ENCODE assay signal across 11 mouse cellular contexts in genomic region chr11:98356625-98357394, GRCm38 (mm10). TPM values are rescaled to one million over a fixed set of nuclear protein-coding genes. Genes with fewer than 3 reads are reported as not detected.
DNase-seq lines count a peak whose midpoint lies in the region; ATAC-seq and TF ChIP-seq lines count a peak whose summit lies in the region.
"Had no signal": no experiment of that assay in that cellular context is flagged by ENCODE, and none has a peak within 500 bp of the region (broad histone marks: within the 10 kb centered on the region; RNA-seq: fewer than 3 reads in every experiment).

No protein-coding gene starts in this region.

- 0 out of 2 replicates have a peak overlapping the region, but pooled peaks have one; percentile 89 for H3K27ac ChIP-seq in forebrain, embryonic 15.5 days (replicated peaks)
- H3K27ac ChIP-seq in forebrain, embryonic 12.5 days: no peak overlapping the region
- peak overlapping the region; percentile 82 for H3K27ac ChIP-seq in liver, adult 2 months (replicated peaks; ENCODE audit: insufficient read depth, low read depth, low read length)
- H3K27ac ChIP-seq in intestine, embryonic 14.5 days (ENCODE audit: low read depth): peak overlapping the region; percentile 87
- no peak overlapping the region for H3K27ac ChIP-seq in neural tube, embryonic 12.5 days

- H3K4me3 ChIP-seq in forebrain, embryonic 15.5 days: no peak overlapping the region
- no peak overlapping the region for H3K4me3 ChIP-seq in forebrain, embryonic 12.5 days (replicated peaks)
- H3K4me3 ChIP-seq in liver, adult 2 months (ENCODE audit: insufficient read depth, low read depth, low read length): peak overlapping the region; percentile 57
- H3K4me3 ChIP-seq in intestine, embryonic 14.5 days (ENCODE audit: low read depth, low read length): no peak overlapping the region
- no peak overlapping the region for H3K4me3 ChIP-seq in neural tube, embryonic 12.5 days

- WGBS in forebrain, embryonic 15.5 days: 80% methylated on average over 7 of the region's 7 CpGs
- WGBS in forebrain, embryonic 12.5 days: 77% methylated on average over 7 of the region's 7 CpGs
- 35% methylated on average over 7 of the region's 7 CpGs for WGBS in liver, adult 2 months
- 71% methylated on average over 7 of the region's 7 CpGs for WGBS in intestine, embryonic 14.5 days
- 77% methylated on average over 7 of the region's 7 CpGs for WGBS in neural tube, embryonic 12.5 days

- H3K36me3 ChIP-seq in forebrain, embryonic 15.5 days: no peaks in the 10 kb centered on the region
- no peaks in the 10 kb centered on the region for H3K36me3 ChIP-seq in forebrain, embryonic 12.5 days (replicated peaks)
- H3K36me3 ChIP-seq in liver, adult 2 months (ENCODE audit: control insufficient read depth, insufficient read depth, low read length): no peaks in the 10 kb centered on the region
- H3K36me3 ChIP-seq in intestine, embryonic 14.5 days (ENCODE audit: control insufficient read depth, insufficient read depth, low read length): no peaks in the 10 kb centered on the region
- no peaks in the 10 kb centered on the region for H3K36me3 ChIP-seq in neural tube, embryonic 12.5 days

- H3K4me2 ChIP-seq in forebrain, embryonic 15.5 days (replicated peaks): no peak overlapping the region
- no peak overlapping the region for H3K4me2 ChIP-seq in forebrain, embryonic 12.5 days
- H3K4me2 ChIP-seq in intestine, embryonic 14.5 days (ENCODE audit: low read length): no peak overlapping the region
- H3K4me2 ChIP-seq in neural tube, embryonic 12.5 days (replicated peaks): peak overlapping the region; percentile 86; the same call in 1 of the 2 replicates

- peaks cover 32% of the 10 kb centered on the region; the same call in 1 of the 2 replicates for H3K79me2 ChIP-seq in liver, adult 2 months (ENCODE audit: control insufficient read depth, insufficient read depth, low read length)

- peaks cover 31% of the 10 kb centered on the region for H3K4me1 ChIP-seq in forebrain, embryonic 15.5 days
- peaks cover 37% of the 10 kb centered on the region for H3K4me1 ChIP-seq in forebrain, embryonic 12.5 days
- H3K4me1 ChIP-seq in liver, adult 2 months (ENCODE audit: control insufficient read depth, insufficient read depth, low read length): peaks cover 25% of the 10 kb centered on the region
- peaks cover 28% of the 10 kb centered on the region for H3K4me1 ChIP-seq in intestine, embryonic 14.5 days (replicated peaks; ENCODE audit: control insufficient read depth, insufficient read depth, low read length)
- H3K4me1 ChIP-seq in neural tube, embryonic 12.5 days: peaks cover 41% of the 10 kb centered on the region

- no peak overlapping the region for H3K9ac ChIP-seq in forebrain, embryonic 15.5 days (replicated peaks)
- no peak overlapping the region for H3K9ac ChIP-seq in forebrain, embryonic 12.5 days
- peak overlapping the region; percentile 63 for H3K9ac ChIP-seq in liver, adult 2 months (ENCODE audit: low read depth, low read length)
- no peak overlapping the region for H3K9ac ChIP-seq in intestine, embryonic 14.5 days (ENCODE audit: low read length)
- peak overlapping the region; percentile 38; the same call in 1 of the 2 replicates for H3K9ac ChIP-seq in neural tube, embryonic 12.5 days

- ATAC-seq in forebrain, embryonic 15.5 days (replicated peaks): no peak
- ATAC-seq in forebrain, embryonic 12.5 days (ENCODE audit: low FRiP score): no peak
- ATAC-seq in intestine, embryonic 14.5 days (replicated peaks; ENCODE audit: low FRiP score, low TSS enrichment, low read depth): no peak
- ATAC-seq in neural tube, embryonic 12.5 days (ENCODE audit: low FRiP score, low read depth): no peak

- peak; percentile 86 for DNase-seq in liver, adult 2 months (ENCODE audit: extremely low read depth, low read depth, low spot score)
- DNase-seq in liver: no peak
- no peak for DNase-seq in intestine, embryonic 14.5 days (ENCODE audit: low spot score)
- DNase-seq in cerebellum, adult 11-12 months: no peak
- no peak for DNase-seq in cerebellum, adult 8-10 months
- DNase-seq: layer of hippocampus, postnatal 36 days had no signal

- no peak for TF ChIP-seq CTCF in liver, adult 2 months (IDR thresholded peaks at IDR 0.05; ENCODE audit: low read depth, low read length)

- no peak for TF ChIP-seq POLR2A in liver, adult 2 months (IDR thresholded peaks at IDR 0.05; ENCODE audit: extremely low read depth, insufficient read depth, low read length)

- H3K9me3 ChIP-seq in forebrain, embryonic 15.5 days: no peaks in the 10 kb centered on the region
- no peaks in the 10 kb centered on the region for H3K9me3 ChIP-seq in forebrain, embryonic 12.5 days
- H3K9me3 ChIP-seq in intestine, embryonic 14.5 days (ENCODE audit: control insufficient read depth, low read length): no peaks in the 10 kb centered on the region
- H3K9me3 ChIP-seq in neural tube, embryonic 12.5 days: no peaks in the 10 kb centered on the region

- H3K27me3 ChIP-seq in forebrain, embryonic 15.5 days: peaks cover 6% of the 10 kb centered on the region; the same call in 1 of the 2 replicates
- H3K27me3 ChIP-seq in forebrain, embryonic 12.5 days: peaks cover 47% of the 10 kb centered on the region
- H3K27me3 ChIP-seq in liver, adult 2 months (ENCODE audit: control insufficient read depth, insufficient read depth, low read length): no peaks in the 10 kb centered on the region
- peaks cover 23% of the 10 kb centered on the region for H3K27me3 ChIP-seq in intestine, embryonic 14.5 days (replicated peaks; ENCODE audit: control insufficient read depth, insufficient read depth, low read length)
- H3K27me3 ChIP-seq in neural tube, embryonic 12.5 days (replicated peaks): peaks cover 30% of the 10 kb centered on the region

RNA-seq across cellular contexts. Expression of gene Stard3, which starts 1.4 kb away (rescaled TPM):
- polyA plus RNA-seq in forebrain, embryonic 15.5 days (2015; fragmentation: Nextera tagmentation; extraction: Ambion mirVana): 53.2 and 56.5 TPM in 2 replicates
- polyA plus RNA-seq in forebrain, embryonic 12.5 days (2016; fragmentation: Nextera tagmentation; extraction: Ambion mirVana): 42.0 and 42.5 TPM in 2 replicates
- total RNA-seq in liver, adult 2 months (2014; rRNA removed): 11.9 and 17.2 TPM in 2 replicates
- polyA plus RNA-seq in liver, adult 2 months (2012; rRNA removed): 30.0 and 41.1 TPM in 2 replicates
- polyA plus RNA-seq in intestine, embryonic 14.5 days (2014; fragmentation: Nextera tagmentation; extraction: Ambion mirVana): 40.5 and 44.8 TPM in 2 replicates
- polyA plus RNA-seq in neural tube, embryonic 12.5 days (2016; fragmentation: Nextera tagmentation; extraction: Ambion mirVana): 45.7 and 47.4 TPM in 2 replicates

RNA-seq across cellular contexts. Expression of gene Ppp1r1b, which starts 8.6 kb away (rescaled TPM):
- 49.6 and 60.4 TPM in 2 replicates for polyA plus RNA-seq in forebrain, embryonic 15.5 days (2015; fragmentation: Nextera tagmentation; extraction: Ambion mirVana)
- 3.0 and 3.1 TPM in 2 replicates for polyA plus RNA-seq in forebrain, embryonic 12.5 days (2016; fragmentation: Nextera tagmentation; extraction: Ambion mirVana)
- 0.55 and 0.87 TPM in 2 replicates for total RNA-seq in liver, adult 2 months (2014; rRNA removed)
- polyA plus RNA-seq in liver, adult 2 months (2012; rRNA removed): 2.8 and 4.3 TPM in 2 replicates
- 21.4 and 22.6 TPM in 2 replicates for polyA plus RNA-seq in intestine, embryonic 14.5 days (2014; fragmentation: Nextera tagmentation; extraction: Ambion mirVana)
- polyA plus RNA-seq in neural tube, embryonic 12.5 days (2016; fragmentation: Nextera tagmentation; extraction: Ambion mirVana): 0.13 and 0.40 TPM in 2 replicates
- total RNA-seq: granulocyte monocyte progenitor cell, adult 5-6 weeks had no signal

RNA-seq across cellular contexts. Expression of gene Tcap, which starts 26.8 kb away (rescaled TPM):
- 0.18 and 0.20 TPM in 2 replicates for polyA plus RNA-seq in forebrain, embryonic 15.5 days (2015; fragmentation: Nextera tagmentation; extraction: Ambion mirVana)
- 0.20 and 0.36 TPM in 2 replicates for polyA plus RNA-seq in forebrain, embryonic 12.5 days (2016; fragmentation: Nextera tagmentation; extraction: Ambion mirVana)
- total RNA-seq in liver, adult 2 months (2014; rRNA removed): 3.5 TPM in 1 of 2 replicates, not detected in the other
- 0.10 and 0.16 TPM in 2 replicates for polyA plus RNA-seq in liver, adult 2 months (2012; rRNA removed)
- not detected in 2 replicates for polyA plus RNA-seq in intestine, embryonic 14.5 days (2014; fragmentation: Nextera tagmentation; extraction: Ambion mirVana)
- 2.7 and 2.9 TPM in 2 replicates for polyA plus RNA-seq in neural tube, embryonic 12.5 days (2016; fragmentation: Nextera tagmentation; extraction: Ambion mirVana)
- total RNA-seq: granulocyte monocyte progenitor cell, adult 5-6 weeks had no signal

RNA-seq across cellular contexts. Expression of gene Neurod2, which starts 27.4 kb away (rescaled TPM):
- polyA plus RNA-seq in forebrain, embryonic 15.5 days (2015; fragmentation: Nextera tagmentation; extraction: Ambion mirVana): 142 and 148 TPM in 2 replicates
- polyA plus RNA-seq in forebrain, embryonic 12.5 days (2016; fragmentation: Nextera tagmentation; extraction: Ambion mirVana): 19.9 and 20.5 TPM in 2 replicates
- not detected in 2 replicates for total RNA-seq in liver, adult 2 months (2014; rRNA removed)
- not detected in 2 replicates for polyA plus RNA-seq in liver, adult 2 months (2012; rRNA removed)
- 0.05 and 0.07 TPM in 2 replicates for polyA plus RNA-seq in intestine, embryonic 14.5 days (2014; fragmentation: Nextera tagmentation; extraction: Ambion mirVana)
- 10.0 and 11.2 TPM in 2 replicates for polyA plus RNA-seq in neural tube, embryonic 12.5 days (2016; fragmentation: Nextera tagmentation; extraction: Ambion mirVana)
- total RNA-seq: granulocyte monocyte progenitor cell, adult 5-6 weeks had no signal
- polyA plus RNA-seq: spleen, adult 2 months had no signal

RNA-seq across cellular contexts. Expression of gene Pnmt, which starts 29.4 kb away (rescaled TPM):
- 0.42 and 0.70 TPM in 2 replicates for polyA plus RNA-seq in forebrain, embryonic 15.5 days (2015; fragmentation: Nextera tagmentation; extraction: Ambion mirVana)
- 0.17 TPM in 1 of 2 replicates, not detected in the other for polyA plus RNA-seq in forebrain, embryonic 12.5 days (2016; fragmentation: Nextera tagmentation; extraction: Ambion mirVana)
- total RNA-seq in liver, adult 2 months (2014; rRNA removed): 1.7 TPM in 1 of 2 replicates, not detected in the other
- polyA plus RNA-seq in liver, adult 2 months (2012; rRNA removed): not detected in 2 replicates
- not detected in 2 replicates for polyA plus RNA-seq in intestine, embryonic 14.5 days (2014; fragmentation: Nextera tagmentation; extraction: Ambion mirVana)
- polyA plus RNA-seq in neural tube, embryonic 12.5 days (2016; fragmentation: Nextera tagmentation; extraction: Ambion mirVana): 0.49 and 1.2 TPM in 2 replicates
- total RNA-seq: granulocyte monocyte progenitor cell, adult 5-6 weeks; layer of hippocampus, postnatal 36 days had no signal
- polyA plus RNA-seq: spleen, adult 2 months had no signal

Comparison
In these comparisons a context has a peak if more than half of its experiments do, and no peak if none do; other contexts are left out.
1. H3K27ac ChIP-seq: peak in forebrain, embryonic 15.5 days (single experiment), liver, adult 2 months (single experiment) and intestine, embryonic 14.5 days (single experiment); none in forebrain, embryonic 12.5 days (single experiment) and neural tube, embryonic 12.5 days (single experiment).
2. H3K9ac ChIP-seq: peak in liver, adult 2 months (single experiment) and neural tube, embryonic 12.5 days (single experiment); none in forebrain, embryonic 15.5 days (single experiment), forebrain, embryonic 12.5 days (single experiment) and intestine, embryonic 14.5 days (single experiment).